Mouse (Mus musculus): ENCODE measurements around the gene Ptgs1.

- TF ChIP-seq GATA1 (IDR thresholded peaks at IDR 0.05; ENCODE audit: low read length) (no peak), TAL1 (IDR thresholded peaks at IDR 0.05; ENCODE audit: low read length) (no peak)
Observed at GRCm38 (mm10) chr2:36243892-36244309, 13.7 kb downstream of the Ptgs1 start.
